Mouse (Mus musculus) limb, embryonic 14.5 days (tissue): ENCODE measurements around the gene Tmem108. TPM values are rescaled to one million over a fixed set of nuclear protein-coding genes. Genes with fewer than 3 reads are reported as not detected.
A peak's percentile ranks its signal among the peaks of the same experiment; 100 is the strongest.

Source experiments
- ATAC-seq: fragments of 200-750 bp; cut with Nextera tagmentation; 2 replicates; pipeline ENCODE4 v1.8.0; 2017; ENCODE audit warnings: low read depth, moderate number of reproducible peaks, moderate TSS enrichment; ENCODE audit not compliant: low FRiP score
- DNase-seq: peaks from one replicate; pipeline ENCODE4 v3.0.0-alpha.2; 2015; ENCODE audit warnings: low spot score
- H3K27ac ChIP-seq: fragments of 300-500 bp; sonication (generic); replicated peaks from 2 replicates; pipeline ENCODE4 v1.5.1; 2014; ENCODE audit warnings: low read depth, mild to moderate bottlenecking, low read length, moderate library complexity, mixed read lengths
- H3K27me3 ChIP-seq: fragments of 300-500 bp; sonication (generic); 2 replicates; pipeline ENCODE4 v1.6.1; 2014; ENCODE audit warnings: low read length, mixed read lengths; ENCODE audit not compliant: control insufficient read depth, insufficient read depth
- H3K36me3 ChIP-seq: fragments of 300-500 bp; sonication (generic); 2 replicates; pipeline ENCODE4 v1.6.1; 2014; ENCODE audit warnings: mild to moderate bottlenecking, low read length, moderate library complexity, mixed read lengths; ENCODE audit not compliant: control insufficient read depth, insufficient read depth
- H3K4me1 ChIP-seq: fragments of 300-500 bp; sonication (generic); 2 replicates; pipeline ENCODE4 v1.6.1; 2014; ENCODE audit warnings: antibody characterized with exemption, low read length, mixed read lengths; ENCODE audit not compliant: control insufficient read depth, insufficient read depth
- H3K4me2 ChIP-seq: fragments of 300-500 bp; sonication (generic); replicated peaks from 2 replicates; pipeline ENCODE4 v1.6.1; 2014; ENCODE audit warnings: low read depth, mild to moderate bottlenecking, low read length, moderate library complexity; ENCODE audit not compliant: severe bottlenecking
- H3K4me3 ChIP-seq: fragments of 300-500 bp; sonication (generic); replicated peaks from 2 replicates; pipeline ENCODE4 v1.5.1; 2014; ENCODE audit warnings: low read length
- H3K9ac ChIP-seq: fragments of 300-500 bp; sonication (generic); 2 replicates; pipeline ENCODE4 v1.6.1; 2014; ENCODE audit warnings: mild to moderate bottlenecking, low read depth, low read length, moderate library complexity; ENCODE audit not compliant: severe bottlenecking
- H3K9me3 ChIP-seq: fragments of 300-500 bp; sonication (generic); 2 replicates; pipeline ENCODE4 v1.6.1; 2016; ENCODE audit warnings: low read length; ENCODE audit not compliant: control insufficient read depth
- POLR2A ChIP-seq: fragments of 200-500 bp; IDR thresholded peaks from 2 replicates; pipeline ENCODE4 v1.8.0; 2012; ENCODE audit warnings: inconsistent platforms, mild to moderate bottlenecking, moderate library complexity, borderline replicate concordance; ENCODE audit not compliant: insufficient read depth, insufficient read length; ENCODE audit errors: extremely low read depth
- WGBS: fragments of 180-500 bp; shearing (Covaris S2); extraction: QIAGEN DNeasy Blood & Tissue Kit; methylation state at CpG from one replicate; pipeline ENCODE4 v1.1.7; 2014; 5-methylcytosine and 5-hydroxymethylcytosine counted together
- polyA plus RNA-seq, 2 experiments: library from polyadenylated mRNA; depleted of rRNA in 1 of 2; stranded (reverse) in 1 of 2; unstranded in 1 of 2; fragments of >200 nt; fragmentation: Nextera tagmentation in 1 of 2; extraction: Ambion mirVana in 1 of 2; gene quantifications; 2 replicates each; pipeline versions ENCODE4 v1.2.1 to v1.2.3; 2012 to 2014

Tmem108 gene
- polyA plus RNA-seq, 2 experiments, result 8.9 to 14.8 TPM

- H3K9ac ChIP-seq, result no peak overlapping the region
- ATAC-seq (no peak), DNase-seq (peak; percentile 37)
- H3K9me3 ChIP-seq, result no peaks in the 10 kb centered on the region
- H3K36me3 ChIP-seq, result no peaks in the 10 kb centered on the region
- no peaks in the 10 kb centered on the region for H3K4me1 ChIP-seq
- H3K27ac ChIP-seq, result no peak overlapping the region
- no peak for TF ChIP-seq POLR2A
- H3K27me3 ChIP-seq, result no peaks in the 10 kb centered on the region
- no peak overlapping the region for H3K4me3 ChIP-seq
- H3K4me2 ChIP-seq, result no peak overlapping the region
- WGBS, result 67% methylated on average over 6 of the region's 6 CpGs
Observed at GRCm38 (mm10) chr9:103595190-103595837, 166.3 kb downstream of the Tmem108 start.

- Histone ChIP-seq H3K4me2 (no peak overlapping the region), H3K4me3 (no peak overlapping the region), H3K9ac (no peak overlapping the region), H3K27me3 (no peaks in the 10 kb centered on the region), H3K36me3 (no peaks in the 10 kb centered on the region), H3K9me3 (no peaks in the 10 kb centered on the region), H3K4me1 (no peaks in the 10 kb centered on the region), H3K27ac (no peak overlapping the region)
- TF ChIP-seq POLR2A, result no peak
- no peak for DNase-seq
- no peak for ATAC-seq
- 88% methylated on average over 7 of the region's 7 CpGs for WGBS
Observed at GRCm38 (mm10) chr9:103594423-103595189, 167.0 kb downstream of the Tmem108 start.

GRCm38 (mm10) chr9:103593079-103593478, 168.6 kb downstream of the Tmem108 start:
- no peaks in the 10 kb centered on the region for H3K27me3 ChIP-seq
- DNase-seq (no peak), ATAC-seq (no peak)
- H3K27ac ChIP-seq, result no peak overlapping the region
- H3K36me3 ChIP-seq, result no peaks in the 10 kb centered on the region
- no peak overlapping the region for H3K4me3 ChIP-seq
- H3K9ac ChIP-seq, result no peak overlapping the region
- H3K9me3 ChIP-seq, result no peaks in the 10 kb centered on the region
- no peak for TF ChIP-seq POLR2A
- H3K4me1 ChIP-seq, result no peaks in the 10 kb centered on the region
- no peak overlapping the region for H3K4me2 ChIP-seq
- WGBS, result 72% methylated on average over 4 of the region's 4 CpGs

GRCm38 (mm10) chr9:103591962-103592361, 169.7 kb downstream of the Tmem108 start:
- no peaks in the 10 kb centered on the region for H3K27me3 ChIP-seq
- H3K9ac ChIP-seq, result no peak overlapping the region
- DNase-seq (no peak), ATAC-seq (no peak)
- no peak overlapping the region for H3K27ac ChIP-seq
- 85% methylated on average over 4 of the region's 4 CpGs for WGBS
- H3K36me3 ChIP-seq, result no peaks in the 10 kb centered on the region
- TF ChIP-seq POLR2A, result no peak
- H3K4me1 ChIP-seq, result no peaks in the 10 kb centered on the region
- no peak overlapping the region for H3K4me2 ChIP-seq
- no peak overlapping the region for H3K4me3 ChIP-seq
- H3K9me3 ChIP-seq, result no peaks in the 10 kb centered on the region

- no peak for ATAC-seq
- Histone ChIP-seq H3K36me3 (no peaks in the 10 kb centered on the region), H3K9ac (no peak overlapping the region), H3K4me2 (no peak overlapping the region), H3K27ac (no peak overlapping the region), H3K9me3 (no peaks in the 10 kb centered on the region), H3K27me3 (no peaks in the 10 kb centered on the region), H3K4me1 (no peaks in the 10 kb centered on the region), H3K4me3 (no peak overlapping the region)
- WGBS, result 88% methylated on average over 5 of the region's 5 CpGs
- DNase-seq, result no peak
- TF ChIP-seq POLR2A, result no peak
Observed at GRCm38 (mm10) chr9:103590801-103591200, 170.8 kb downstream of the Tmem108 start.
